Mouse (Mus musculus) embryonic facial prominence, embryonic 11.5 days (tissue): ENCODE measurements at regions not wholly inside any gene's neighbourhood (a gene's known extent, or its start where the extent isn't known, plus 50 kb on each side); places are given as distances from the start of the nearest gene placed in this dataset.

ENCODE experiments used
- ATAC-seq: fragments of 200-750 bp; cut with Nextera tagmentation; replicated peaks from 2 replicates; pipeline ENCODE4 v1.8.0; 2017; ENCODE audit warnings: low read depth; ENCODE audit not compliant: insufficient number of reproducible peaks, low FRiP score, low TSS enrichment
- DNase-seq: peaks from one replicate; pipeline ENCODE4 v3.0.0-alpha.2; 2015; ENCODE audit warnings: low spot score
- H3K27ac ChIP-seq: fragments of 300-500 bp; sonication (generic); replicated peaks from 2 replicates; pipeline ENCODE4 v1.5.1; 2014; ENCODE audit warnings: mild to moderate bottlenecking, low read depth, low read length, control low read depth
- H3K27me3 ChIP-seq: fragments of 300-500 bp; sonication (generic); 2 replicates; pipeline ENCODE4 v1.6.1; 2014; ENCODE audit warnings: mild to moderate bottlenecking, low read length, moderate library complexity, mixed read lengths; ENCODE audit not compliant: control insufficient read depth, insufficient read depth
- H3K36me3 ChIP-seq: fragments of 300-500 bp; sonication (generic); replicated peaks from 2 replicates; pipeline ENCODE4 v1.6.1; 2014; ENCODE audit warnings: low read depth, mild to moderate bottlenecking, low read length, moderate library complexity, mixed read lengths; ENCODE audit not compliant: control insufficient read depth, insufficient read depth
- H3K4me1 ChIP-seq: fragments of 300-500 bp; sonication (generic); 2 replicates; pipeline ENCODE4 v1.6.1; 2014; ENCODE audit warnings: low read length, mixed read lengths; ENCODE audit not compliant: control insufficient read depth, insufficient read depth
- H3K4me2 ChIP-seq: fragments of 300-500 bp; sonication (generic); 2 replicates; pipeline ENCODE4 v1.6.1; 2014; ENCODE audit warnings: low read depth, mild to moderate bottlenecking, control low read depth, low read length, moderate library complexity
- H3K4me3 ChIP-seq: fragments of 300-500 bp; sonication (generic); 2 replicates; pipeline ENCODE4 v1.5.1; 2014; ENCODE audit warnings: low read depth, low read length, control low read depth
- H3K9ac ChIP-seq: fragments of 300-500 bp; sonication (generic); replicated peaks from 2 replicates; pipeline ENCODE4 v1.6.1; 2014; ENCODE audit warnings: mild to moderate bottlenecking, control low read depth, low read length
- H3K9me3 ChIP-seq: fragments of 300-500 bp; sonication (generic); replicated peaks from 2 replicates; pipeline ENCODE4 v1.6.1; 2016; ENCODE audit warnings: mild to moderate bottlenecking, low read length, inconsistent platforms, mixed read lengths; ENCODE audit not compliant: control insufficient read depth
- WGBS: fragments of 180-500 bp; shearing (Covaris S2); extraction: QIAGEN DNeasy Blood & Tissue Kit; methylation state at CpG from one replicate; pipeline ENCODE4 v1.1.7; 2014; 5-methylcytosine and 5-hydroxymethylcytosine counted together

- DNase-seq (no peak), ATAC-seq (no peak)
- Histone ChIP-seq H3K27me3 (no peaks in the 10 kb centered on the region), H3K4me3 (no peak overlapping the region), H3K4me1 (no peaks in the 10 kb centered on the region), H3K4me2 (no peak overlapping the region), H3K9ac (no peak overlapping the region), H3K27ac (no peak overlapping the region), H3K9me3 (no peaks in the 10 kb centered on the region), H3K36me3 (no peaks in the 10 kb centered on the region)
- 61% methylated on average over 2 of the region's 2 CpGs for WGBS
Measured at GRCm38 (mm10) chr16:67850201-67850600, 229.5 kb upstream of the Cadm2 start.

- WGBS, result 93% methylated on average over 5 of the region's 5 CpGs
- no peak for ATAC-seq
- H3K4me3 ChIP-seq, result no peak overlapping the region
- H3K4me2 ChIP-seq, result no peak overlapping the region
- H3K36me3 ChIP-seq, result no peaks in the 10 kb centered on the region
- DNase-seq, result no peak
- H3K27ac ChIP-seq, result no peak overlapping the region
- no peaks in the 10 kb centered on the region for H3K9me3 ChIP-seq
- H3K27me3 ChIP-seq, result no peaks in the 10 kb centered on the region
- H3K4me1 ChIP-seq, result no peaks in the 10 kb centered on the region
- no peak overlapping the region for H3K9ac ChIP-seq
Measured at GRCm38 (mm10) chr16:67844481-67844880, 223.8 kb upstream of the Cadm2 start.

GRCm38 (mm10) chr16:67797236-67797635 is 176.5 kb upstream of the Cadm2 start:
- DNase-seq, result no peak
- Histone ChIP-seq H3K36me3 (no peaks in the 10 kb centered on the region), H3K27ac (no peak overlapping the region), H3K4me3 (no peak overlapping the region), H3K9ac (no peak overlapping the region), H3K4me1 (no peaks in the 10 kb centered on the region), H3K27me3 (no peaks in the 10 kb centered on the region), H3K9me3 (no peaks in the 10 kb centered on the region), H3K4me2 (no peak overlapping the region)
- ATAC-seq, result no peak

GRCm38 (mm10) chr16:67776091-67776490 is 155.4 kb upstream of the Cadm2 start:
- H3K27ac ChIP-seq, result no peak overlapping the region
- H3K4me3 ChIP-seq, result no peak overlapping the region
- H3K9ac ChIP-seq, result no peak overlapping the region
- WGBS, result 46% methylated on average over 3 of the region's 3 CpGs
- DNase-seq (peak; percentile 51), ATAC-seq (no peak)
- H3K9me3 ChIP-seq, result no peaks in the 10 kb centered on the region
- H3K36me3 ChIP-seq, result no peaks in the 10 kb centered on the region
- no peak overlapping the region for H3K4me2 ChIP-seq
- no peaks in the 10 kb centered on the region for H3K27me3 ChIP-seq
- no peaks in the 10 kb centered on the region for H3K4me1 ChIP-seq

- no peak overlapping the region for H3K4me3 ChIP-seq
- ATAC-seq, result no peak
- no peak overlapping the region for H3K4me2 ChIP-seq
- peak; percentile 10 for DNase-seq
- H3K36me3 ChIP-seq, result no peaks in the 10 kb centered on the region
- no peaks in the 10 kb centered on the region for H3K27me3 ChIP-seq
- no peaks in the 10 kb centered on the region for H3K9me3 ChIP-seq
- H3K9ac ChIP-seq, result no peak overlapping the region
- WGBS, result 51% methylated on average over 5 of the region's 5 CpGs
- H3K27ac ChIP-seq, result no peak overlapping the region
- H3K4me1 ChIP-seq, result no peaks in the 10 kb centered on the region
Measured at GRCm38 (mm10) chr16:67769114-67769513, 148.4 kb upstream of the Cadm2 start.

- DNase-seq, result no peak
- ATAC-seq, result no peak
- no peak overlapping the region for H3K4me3 ChIP-seq
- H3K9me3 ChIP-seq, result no peaks in the 10 kb centered on the region
- no peak overlapping the region for H3K27ac ChIP-seq
- H3K4me2 ChIP-seq, result no peak overlapping the region
- no peaks in the 10 kb centered on the region for H3K27me3 ChIP-seq
- H3K4me1 ChIP-seq, result no peaks in the 10 kb centered on the region
- H3K36me3 ChIP-seq, result no peaks in the 10 kb centered on the region
- H3K9ac ChIP-seq, result no peak overlapping the region
- 80% methylated on average over 2 of the region's 2 CpGs for WGBS
Measured at GRCm38 (mm10) chr16:67735398-67735797, 114.7 kb upstream of the Cadm2 start.

- no peak for DNase-seq
- Histone ChIP-seq H3K4me1 (no peaks in the 10 kb centered on the region), H3K36me3 (no peaks in the 10 kb centered on the region), H3K4me3 (no peak overlapping the region), H3K9ac (no peak overlapping the region), H3K9me3 (no peaks in the 10 kb centered on the region), H3K27ac (no peak overlapping the region), H3K4me2 (no peak overlapping the region), H3K27me3 (no peaks in the 10 kb centered on the region)
- ATAC-seq, result no peak
- WGBS, result 75% methylated on average over 3 of the region's 3 CpGs
Measured at GRCm38 (mm10) chr16:67698619-67699018, 77.9 kb upstream of the Cadm2 start.
